Mouse (Mus musculus) induced T-regulatory cell, adult 2 months (primary cell): ENCODE measurements around the gene Bckdha.
A peak's percentile ranks its signal among the peaks of the same experiment; 100 is the strongest.

Experiments
- DNase-seq: peaks from one replicate; pipeline ENCODE4 v3.0.0-alpha.2; 2012; ENCODE audit warnings: low read depth

Gene Bckdha

DNA sequence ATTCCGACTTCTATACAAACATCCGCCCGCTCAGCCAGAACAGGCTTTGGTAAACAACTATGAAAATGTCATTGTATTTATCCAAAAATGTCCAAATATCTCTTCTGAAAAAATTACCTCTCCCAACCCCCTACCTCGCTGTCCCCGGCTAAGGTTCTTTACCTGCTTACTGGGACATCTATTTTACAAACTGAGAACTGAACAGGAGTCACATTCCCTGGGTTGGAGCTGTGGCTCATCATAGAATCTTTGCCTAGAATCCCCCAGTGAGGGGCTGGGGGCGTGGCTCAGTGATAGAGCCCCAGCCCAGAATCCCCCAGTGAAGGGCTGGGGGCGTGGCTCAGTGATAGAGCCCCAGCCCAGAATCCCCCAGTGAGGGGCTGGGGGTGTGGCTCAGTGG, 47.3 kb downstream of the Bckdha start:
- no peak for DNase-seq

DNA sequence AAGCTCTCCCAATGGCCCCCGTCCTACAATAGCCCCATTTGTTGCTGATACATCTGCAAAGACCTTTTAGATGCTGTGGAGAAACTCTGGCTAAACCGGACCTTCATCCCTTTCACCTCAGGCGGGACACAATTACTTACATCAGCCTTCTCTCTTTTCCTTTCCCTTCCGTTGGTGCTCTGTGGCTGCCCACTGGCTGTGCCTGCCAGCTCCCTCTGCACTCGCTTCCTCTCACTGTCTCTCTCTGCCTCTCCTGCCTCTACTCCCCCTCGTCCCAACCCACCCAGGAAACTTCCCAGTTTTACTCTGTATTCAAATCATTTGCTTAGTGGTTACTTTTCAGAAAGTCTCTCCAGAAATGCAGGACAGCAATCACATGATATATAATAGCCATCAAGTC, 48.7 kb downstream of the Bckdha start:
- no peak for DNase-seq

GRCm38 (mm10) chr7:25607196-25607595, 51.6 kb downstream of the Bckdha start:
- no peak for DNase-seq

DNA sequence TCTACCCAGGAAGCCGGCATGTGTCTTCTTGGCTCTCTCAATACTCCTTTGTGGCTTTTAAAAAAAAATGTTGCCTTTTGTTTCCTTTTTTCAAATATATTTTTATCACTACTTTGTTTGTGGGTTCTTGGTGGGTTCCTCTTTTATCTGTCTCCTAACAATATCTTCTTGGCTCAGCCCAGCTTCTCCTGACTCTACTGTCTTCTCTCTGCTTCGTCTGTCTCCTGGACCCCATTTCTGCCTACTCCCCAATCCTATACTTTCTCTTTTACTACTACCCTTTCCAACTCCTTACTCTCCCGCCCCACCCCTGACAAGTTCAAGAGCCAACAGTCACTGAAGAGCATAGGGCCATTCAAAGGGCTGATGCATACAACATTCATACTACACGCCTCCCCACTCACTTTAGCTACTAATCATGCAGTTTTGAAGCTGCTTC, 52.1 kb downstream of the Bckdha start:
- DNase-seq: no peak

DNA sequence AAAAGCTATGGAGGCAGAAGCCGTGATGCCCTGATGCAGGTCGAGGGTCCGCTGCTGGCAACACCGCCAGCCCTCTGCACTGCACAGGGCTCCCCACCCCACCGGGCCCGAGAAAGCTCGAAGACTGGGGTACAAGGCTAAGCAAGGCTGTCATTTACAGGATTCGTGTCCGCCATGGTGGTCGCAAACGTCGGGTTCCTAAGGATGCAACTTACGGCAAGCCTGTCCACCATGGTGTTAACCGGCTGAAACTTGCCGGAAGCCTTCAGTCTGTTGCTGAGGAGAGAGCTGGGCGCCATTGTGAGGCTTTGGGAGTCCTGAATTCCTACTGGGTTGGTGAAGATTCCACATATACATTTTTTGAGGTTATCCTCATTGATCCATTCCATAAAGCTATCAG, 57.4 kb downstream of the Bckdha start:
- DNase-seq: no peak

- no peak for DNase-seq
Observed at GRCm38 (mm10) chr7:25600666-25601065, 58.1 kb downstream of the Bckdha start.

- peak; percentile 88 for DNase-seq
Observed at GRCm38 (mm10) chr7:25599663-25600062, 59.1 kb downstream of the Bckdha start.

DNA sequence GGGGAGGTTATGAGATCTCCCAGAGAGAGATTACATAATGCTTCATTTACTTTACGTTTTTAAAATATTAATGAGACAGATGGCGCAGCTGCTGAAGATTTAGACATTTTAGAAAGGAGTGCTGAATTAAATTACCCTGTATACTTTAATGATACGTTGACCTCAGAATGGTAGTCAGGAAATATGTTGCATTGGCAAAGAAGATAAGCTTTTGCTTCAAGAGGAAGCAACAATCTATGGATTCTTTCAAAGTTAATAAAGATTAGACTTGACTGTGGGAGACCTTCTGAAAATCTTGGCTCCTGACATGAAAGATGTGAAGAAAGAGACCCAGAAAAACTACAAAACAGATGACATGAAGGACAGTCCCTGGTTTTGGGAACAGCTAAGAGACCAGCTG, 64.9 kb downstream of the Bckdha start:
- no peak for DNase-seq

DNA sequence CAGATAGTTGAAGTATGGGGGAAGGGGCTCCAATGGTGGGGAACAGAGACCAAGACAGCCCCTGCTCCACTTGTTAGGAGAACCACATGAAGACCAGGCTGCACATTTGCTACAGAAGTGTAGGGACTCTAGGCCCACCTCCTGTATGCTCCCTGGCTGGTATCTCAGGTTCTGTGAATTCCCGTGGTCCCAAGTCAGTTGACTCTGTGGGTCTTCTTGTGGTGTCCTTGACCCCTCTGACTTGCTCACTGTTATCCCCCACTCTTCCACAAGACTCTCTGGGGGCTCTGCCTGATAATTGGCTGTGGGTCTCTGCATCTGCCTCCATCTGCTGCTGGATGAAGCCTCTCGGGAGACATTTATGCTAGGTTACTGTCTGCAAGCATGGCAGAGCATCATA, 67.6 kb downstream of the Bckdha start:
- no peak for DNase-seq

DNA sequence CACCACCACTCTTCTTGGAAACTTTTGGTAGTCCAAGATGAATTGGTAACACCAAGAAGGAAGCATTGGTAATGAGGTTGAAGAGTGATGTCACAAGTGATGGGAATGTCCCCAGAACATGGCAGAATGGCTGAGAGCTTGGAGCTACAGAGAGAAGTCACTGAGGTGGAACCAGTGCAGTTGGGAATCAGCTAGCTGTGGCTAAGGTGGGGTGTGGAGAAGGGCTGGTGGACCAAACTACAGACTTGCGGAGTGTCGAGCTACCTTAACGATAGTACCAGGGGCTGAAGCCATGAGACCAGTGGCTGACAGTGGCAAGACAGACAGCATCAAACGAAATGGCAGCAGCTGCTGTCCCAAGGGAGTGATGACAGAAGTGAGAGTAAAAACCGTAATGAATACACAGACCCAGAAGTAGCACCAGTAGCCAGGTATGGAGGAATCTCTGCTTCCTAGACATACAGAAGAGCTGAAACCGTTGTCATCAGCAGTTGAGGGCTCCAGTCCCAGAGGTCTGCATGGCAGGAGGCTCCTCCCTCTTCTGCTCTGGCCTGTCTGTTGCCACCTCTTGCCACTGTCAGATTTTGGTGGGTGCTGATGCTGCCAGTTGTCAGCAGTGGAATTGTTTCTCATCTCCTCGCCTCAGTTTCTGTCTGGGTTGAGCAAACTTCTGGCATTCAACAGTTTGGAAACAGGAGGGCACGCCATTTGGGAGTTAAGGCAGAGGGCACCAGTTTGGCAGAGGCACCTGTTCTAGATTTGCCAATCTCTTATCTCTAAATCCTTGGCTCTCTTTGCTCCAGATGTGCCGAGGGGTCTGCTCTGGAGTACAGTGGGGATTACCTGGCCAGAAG, 73.2 kb downstream of the Bckdha start:
- DNase-seq: no peak

DNA sequence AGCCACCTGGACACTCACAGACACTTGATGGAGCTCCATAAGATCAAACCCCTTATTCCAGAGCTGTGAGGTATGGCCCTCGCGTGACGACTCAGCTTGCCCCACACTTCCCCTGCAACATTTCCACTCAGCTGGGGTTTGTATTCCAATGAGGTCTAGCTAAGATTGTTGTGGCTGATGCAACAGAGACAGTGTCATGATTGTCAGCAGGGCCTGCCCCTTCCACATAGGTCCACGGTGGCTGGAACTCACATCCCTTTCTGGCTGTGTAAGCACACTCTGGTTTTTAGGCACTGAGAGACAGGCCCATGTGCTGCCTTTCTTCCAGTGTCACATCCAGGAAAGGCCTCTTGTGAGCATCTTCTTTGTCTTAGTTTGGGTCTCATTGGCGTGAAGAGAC, 74.1 kb downstream of the Bckdha start:
- no peak for DNase-seq

GRCm38 (mm10) chr7:25582301-25582810, 76.4 kb downstream of the Bckdha start:
- DNase-seq: no peak
